Mouse (Mus musculus): ENCODE data around the gene Atp13a1.

Gene Atp13a1

DNA sequence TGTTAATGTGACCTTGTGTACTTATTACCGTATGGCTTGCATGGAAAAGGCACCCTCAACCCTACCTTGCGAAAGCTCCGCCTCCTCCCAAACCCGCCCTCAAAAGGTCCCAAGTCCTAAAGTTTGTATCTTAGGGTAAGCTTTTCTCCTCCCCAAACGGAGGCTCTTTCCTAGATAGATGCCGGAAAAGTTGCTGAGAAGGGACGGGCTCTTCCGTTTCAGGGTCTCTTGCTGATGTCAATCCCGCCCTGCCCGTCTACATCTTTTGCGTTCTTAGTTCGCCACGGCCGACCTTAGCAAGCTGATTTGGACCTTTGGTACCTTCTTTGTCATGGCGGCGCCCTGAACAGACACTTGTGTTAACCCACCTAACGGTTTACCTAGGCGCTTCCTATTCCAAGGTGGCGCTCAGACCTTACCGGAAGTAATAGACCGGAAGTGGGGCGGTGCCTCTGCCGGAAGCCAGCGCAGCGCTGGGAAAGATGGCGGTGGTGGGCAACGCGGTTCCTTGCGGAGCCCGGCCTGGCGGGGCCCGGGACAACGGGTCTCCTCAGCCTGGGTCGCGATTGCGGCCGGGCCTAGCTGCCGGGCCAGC is at the start of gene Atp13a1, which contains the start of gene Zfp866:
Atp13a1 (plus strand) TSS at position 391 of the 595 bp plus-strand sequence.
Zfp866 (minus strand) TSS at position 406 of the 595 bp plus-strand sequence.
- DNase-seq (ENCODE audit: low spot score), result peak; percentile 72

DNA sequence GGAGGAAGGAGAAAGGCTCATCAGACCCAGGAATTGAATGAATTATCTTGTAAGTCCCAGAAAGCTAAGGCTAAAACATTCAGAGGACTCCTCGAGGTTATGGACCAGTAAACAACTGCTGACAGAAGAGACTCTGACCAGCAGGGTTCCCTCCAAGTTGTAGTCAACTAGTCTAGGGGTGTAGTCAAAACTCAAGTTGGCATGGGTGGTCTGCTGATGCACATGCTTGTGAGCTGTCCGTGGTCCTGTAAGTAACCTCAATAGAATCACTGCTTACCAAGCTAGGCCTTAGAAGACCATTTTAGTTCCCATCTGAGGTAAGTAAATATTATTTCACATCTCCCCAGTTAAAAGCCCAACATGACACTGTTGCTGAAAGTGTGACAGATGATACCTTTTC is 49.7 kb upstream of the Atp13a1 start:
- DNase-seq (ENCODE audit: low spot score), result no peak

DNA sequence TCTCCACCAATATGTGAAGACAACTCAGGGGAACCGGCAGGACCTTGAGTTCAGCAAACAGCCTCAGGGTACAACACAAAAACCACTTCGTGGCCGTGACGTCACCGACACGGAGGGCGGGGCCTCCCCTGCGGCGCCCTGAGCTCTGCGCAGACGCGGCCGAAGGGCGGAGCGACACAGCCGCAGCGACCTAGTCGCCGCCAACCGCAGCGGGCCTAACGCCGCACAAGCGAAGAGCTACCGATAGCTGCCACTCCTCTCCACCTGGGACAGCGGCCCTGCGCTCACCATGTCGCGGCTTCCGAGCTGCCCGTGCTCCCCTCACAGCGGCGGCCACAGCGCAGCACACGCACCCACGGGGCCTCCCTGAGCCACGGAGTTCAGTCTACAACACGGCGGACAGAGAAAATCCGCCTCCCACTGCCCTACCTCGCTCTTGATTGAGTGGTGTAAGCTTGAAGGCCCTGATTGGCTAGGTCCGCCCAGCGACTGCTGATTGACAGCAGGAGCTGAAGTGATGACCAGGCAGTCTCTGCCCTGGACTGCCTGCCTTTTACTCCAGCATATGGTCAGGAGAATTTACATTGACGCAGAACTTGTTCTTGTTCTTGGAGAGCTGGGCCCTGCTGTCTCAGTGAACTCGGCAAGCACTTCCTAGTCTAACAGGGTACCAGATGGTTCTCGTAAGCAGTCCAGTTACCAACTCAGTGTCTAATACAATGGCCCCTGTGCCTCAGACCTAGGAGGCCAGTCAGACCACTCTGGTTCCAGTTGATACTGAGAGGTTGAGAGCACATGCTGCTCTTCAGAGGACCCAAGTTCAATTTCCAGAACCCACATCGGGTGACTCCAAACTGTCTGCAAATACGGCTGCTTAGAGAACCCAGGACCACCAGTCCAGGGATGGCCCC is 41.2 kb upstream of the Atp13a1 start, which contains the start of gene Zfp963:
Zfp963 (minus strand) TSS at position 427 of the 911 bp plus-strand sequence.
- DNase-seq (ENCODE audit: low spot score), result peak; percentile 91

DNA sequence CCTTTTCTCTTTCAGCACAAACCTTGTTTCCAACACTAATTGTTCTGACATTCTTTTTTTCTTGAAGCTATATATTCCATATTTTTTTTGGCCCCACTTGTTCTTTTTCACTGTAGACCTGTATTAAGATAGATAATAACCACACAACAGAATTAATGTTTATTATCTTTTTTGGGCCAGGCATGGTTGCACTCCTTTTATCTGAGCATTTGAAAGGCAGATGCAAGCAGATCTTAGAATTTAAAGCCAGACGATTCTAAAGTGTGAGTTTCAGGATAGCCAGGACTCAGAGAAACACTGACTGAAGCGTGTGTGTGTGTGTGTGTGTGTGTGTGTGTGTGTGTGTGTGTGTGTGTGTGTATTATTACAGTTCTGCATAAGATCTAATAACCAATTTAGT is 38.5 kb upstream of the Atp13a1 start:
- DNase-seq (ENCODE audit: low spot score), result no peak

DNA sequence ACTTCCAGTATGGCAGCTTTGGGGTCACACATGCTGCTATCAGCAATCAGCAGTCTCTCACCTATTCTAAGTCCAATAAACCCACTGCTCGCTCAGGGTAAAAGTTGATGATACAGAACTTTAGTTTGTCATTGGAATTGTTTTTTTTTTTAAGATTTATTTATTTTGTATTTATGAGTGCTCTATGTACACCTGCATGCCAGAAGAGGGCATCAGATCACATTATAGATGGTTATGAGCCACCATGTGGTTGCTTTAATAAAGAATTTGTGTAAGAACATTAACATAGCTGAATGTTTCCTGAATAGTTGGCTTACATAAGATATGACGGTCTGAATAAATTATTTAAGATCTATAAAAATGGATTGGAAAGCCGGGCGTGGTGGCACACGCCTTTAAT is 32.6 kb upstream of the Atp13a1 start:
- no peak for DNase-seq (ENCODE audit: low spot score)

DNA sequence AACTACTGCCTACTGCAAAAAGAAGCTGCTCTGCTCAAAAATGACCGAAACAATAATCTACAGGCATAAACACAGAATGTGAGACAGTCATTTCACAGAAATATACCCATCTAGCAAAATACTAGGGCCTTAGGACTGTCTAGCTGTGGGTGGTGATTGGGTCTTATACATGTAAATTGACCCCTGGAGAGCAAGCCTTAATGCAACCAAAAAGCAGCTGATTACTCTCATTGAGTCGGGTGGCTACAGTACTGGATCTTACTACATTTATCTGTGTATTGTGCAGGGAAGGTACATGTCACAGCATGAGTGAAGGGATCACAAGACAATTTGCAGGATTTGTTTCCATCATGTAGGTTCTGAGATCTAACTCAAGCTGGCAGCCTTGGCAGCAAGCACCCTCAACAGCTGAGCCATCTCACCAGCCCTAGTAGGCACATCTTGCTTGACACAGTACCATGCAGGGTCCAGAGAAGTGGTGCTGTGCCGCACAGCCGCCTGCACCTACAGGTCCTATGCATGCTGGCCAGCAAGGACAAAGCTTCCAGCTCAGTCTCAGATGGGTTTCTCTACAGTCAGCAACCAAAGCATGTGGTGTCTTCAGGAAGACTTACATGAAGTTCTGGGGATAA is 29.0 kb upstream of the Atp13a1 start:
- no peak for DNase-seq (ENCODE audit: low spot score)

DNA sequence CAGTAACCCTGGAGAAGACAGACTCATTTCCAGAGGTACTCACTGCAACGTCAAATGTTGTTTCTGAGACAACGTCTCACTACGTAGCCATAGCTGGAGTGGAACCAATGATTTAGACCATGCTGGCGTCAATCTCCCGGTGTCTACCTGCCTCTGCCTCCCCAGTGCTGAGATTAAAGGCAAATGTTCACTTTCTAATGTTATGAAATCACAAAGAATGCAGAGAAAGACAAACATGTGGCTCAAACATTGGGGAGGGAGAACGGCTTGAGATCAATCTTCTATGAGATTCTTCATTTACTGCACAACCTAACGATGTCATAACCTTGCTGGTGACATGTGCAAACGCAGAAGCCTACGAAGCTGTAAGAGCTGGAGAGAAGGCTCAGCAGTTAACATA is 19.7 kb upstream of the Atp13a1 start:
- DNase-seq (ENCODE audit: low spot score), result no peak

DNA sequence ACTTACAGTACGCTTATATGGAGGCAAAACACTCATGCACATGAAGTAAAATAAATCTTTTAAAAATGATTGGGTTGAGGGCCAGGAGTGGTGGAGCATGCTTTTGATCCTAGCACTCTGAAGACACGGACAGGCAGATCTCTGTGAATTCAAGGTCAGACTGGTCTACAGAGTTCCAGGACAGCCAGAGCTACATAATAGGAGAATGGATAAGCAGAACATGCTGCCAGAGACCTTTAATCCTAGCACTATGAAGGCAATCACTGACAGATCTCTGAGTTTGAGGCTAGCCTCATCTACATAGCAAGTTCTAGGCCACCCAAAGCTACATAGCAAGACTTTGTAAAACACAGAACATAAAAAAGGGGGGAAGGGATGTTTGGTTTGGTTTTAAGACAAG is 18.9 kb upstream of the Atp13a1 start:
- DNase-seq (ENCODE audit: low spot score), result no peak

DNA sequence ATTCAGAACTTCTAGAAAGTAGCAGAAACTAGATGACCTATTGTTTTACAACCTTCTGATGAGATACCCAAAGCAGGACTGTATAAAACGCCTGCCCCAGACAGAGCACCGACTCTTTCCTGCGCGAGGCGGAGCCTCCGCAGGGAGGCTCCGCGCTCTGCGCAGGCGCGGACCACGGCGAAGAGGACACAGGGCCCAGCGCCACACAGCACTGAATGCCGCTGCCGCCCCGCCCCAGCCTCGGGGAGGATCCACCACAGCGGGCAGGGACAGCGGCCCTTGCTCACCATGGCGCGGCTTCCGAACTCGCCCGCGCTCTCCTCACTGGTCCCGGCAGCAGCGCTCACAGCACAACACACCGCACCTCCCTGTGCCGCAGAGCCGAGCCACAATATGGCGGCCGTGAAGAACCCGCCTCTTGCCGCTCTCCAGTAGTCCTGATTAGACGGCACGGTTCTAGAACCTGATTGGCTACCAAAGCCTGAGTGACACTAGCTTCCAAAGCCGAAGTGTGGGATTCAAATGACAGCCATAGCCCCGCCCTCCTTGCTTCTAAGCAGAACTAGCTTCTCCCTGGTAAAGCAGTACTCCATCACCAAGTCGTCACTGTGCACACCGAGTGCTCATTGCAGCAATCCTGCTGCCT is 16.3 kb upstream of the Atp13a1 start, which contains the start of gene Gm20422:
Gm20422 (minus strand) TSS at position 384 of the 646 bp plus-strand sequence.
- peak; percentile 91 for DNase-seq (ENCODE audit: low spot score)

DNA sequence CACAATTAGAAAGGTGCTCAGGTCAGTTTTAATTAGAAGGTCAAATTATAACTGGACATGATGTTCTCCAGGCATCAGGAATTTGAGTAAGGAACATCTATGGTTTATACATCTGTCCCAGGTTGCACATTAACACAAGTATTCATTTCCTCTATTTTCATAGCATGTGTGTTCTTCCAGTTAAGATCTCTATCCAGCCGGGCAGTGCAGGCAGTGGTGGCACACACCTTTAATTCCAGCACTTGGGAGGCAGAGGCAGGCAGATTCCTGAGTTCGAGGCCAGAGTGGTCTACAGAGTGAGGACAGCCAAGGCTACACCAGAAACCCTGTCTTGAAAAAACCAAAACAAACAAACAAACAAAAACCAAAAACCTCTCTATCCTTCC is 15.8 kb upstream of the Atp13a1 start:
- no peak for DNase-seq (ENCODE audit: low spot score)

DNA sequence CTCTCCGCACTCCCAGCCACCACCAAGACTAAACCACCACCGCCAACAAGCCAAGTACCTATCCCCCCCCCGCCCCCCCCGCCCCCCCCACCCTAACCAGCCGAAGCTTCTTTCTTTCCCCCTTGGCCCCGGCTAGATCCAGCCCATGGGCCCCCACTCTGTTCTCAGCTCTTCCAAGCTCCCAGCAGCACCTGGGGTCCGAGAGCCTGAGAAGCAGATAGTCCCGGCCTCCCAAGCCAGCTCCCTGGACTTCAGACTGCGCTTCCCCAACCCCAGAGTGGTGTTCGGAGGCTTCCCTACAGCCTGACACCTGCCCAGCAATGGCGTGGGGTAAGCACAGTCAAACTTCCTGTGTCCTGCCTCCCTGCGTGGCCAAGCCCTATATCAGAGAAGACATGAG is 13.9 kb upstream of the Atp13a1 start:
- DNase-seq (ENCODE audit: low spot score), result no peak

DNA sequence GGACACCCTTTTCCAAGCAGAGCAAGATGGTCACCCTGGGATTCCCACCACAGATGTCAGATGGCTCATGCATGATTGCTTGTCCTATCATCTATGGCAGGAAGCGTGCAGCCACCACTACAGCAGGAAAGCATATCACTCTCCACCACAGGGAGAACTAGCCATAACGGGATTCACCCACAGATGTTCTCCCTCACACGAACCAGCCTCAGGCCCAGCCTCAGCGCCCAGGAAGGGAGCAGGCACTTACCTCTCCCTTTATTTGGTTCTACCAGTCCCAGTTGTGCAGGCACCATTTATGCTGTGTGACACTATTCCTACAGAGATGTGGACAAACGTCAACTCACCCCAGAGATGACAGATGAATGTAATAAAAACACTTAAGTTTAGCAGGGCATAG is 1.9 kb upstream of the Atp13a1 start:
- no peak for DNase-seq (ENCODE audit: low spot score)

DNA sequence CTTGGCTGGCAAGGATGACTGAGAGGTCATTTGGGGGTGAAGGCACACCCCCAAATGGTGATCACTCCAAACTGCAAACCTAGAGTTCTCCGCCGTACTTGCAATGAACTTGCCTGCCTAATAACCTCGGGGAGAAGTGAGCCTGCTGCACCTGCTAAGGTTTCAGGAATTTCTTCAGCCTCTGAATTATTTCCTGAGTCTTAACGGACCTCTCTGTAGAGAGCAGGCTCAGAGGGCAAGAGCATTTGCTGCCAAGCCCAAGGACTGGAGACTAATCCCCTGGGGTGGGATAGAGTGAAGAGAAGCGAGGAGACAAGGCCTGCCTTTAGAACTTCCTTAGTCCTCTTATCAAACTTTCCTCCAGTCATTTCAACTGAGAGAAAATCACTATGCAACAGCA is 1.2 kb upstream of the Atp13a1 start:
- DNase-seq (ENCODE audit: low spot score), result no peak

DNA sequence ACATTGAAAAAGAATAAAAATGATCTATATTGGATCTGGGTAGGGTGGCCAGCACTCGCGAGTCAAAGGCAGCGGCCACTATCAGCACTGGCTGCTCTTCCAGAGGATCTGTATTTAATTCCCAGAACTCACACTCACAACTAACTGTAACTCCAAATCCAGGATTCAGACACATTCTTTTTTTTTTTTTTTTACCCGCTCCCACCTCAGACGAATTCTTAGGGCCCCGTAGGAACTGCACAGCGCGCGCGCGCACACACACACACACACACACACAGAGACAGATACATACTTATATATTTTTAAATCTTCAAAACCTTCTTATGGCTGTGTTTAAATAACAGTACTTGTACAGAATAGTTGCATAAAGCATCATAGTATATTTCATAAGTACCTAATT is 599 bp upstream of the Atp13a1 start:
- DNase-seq (ENCODE audit: low spot score), result no peak

DNA sequence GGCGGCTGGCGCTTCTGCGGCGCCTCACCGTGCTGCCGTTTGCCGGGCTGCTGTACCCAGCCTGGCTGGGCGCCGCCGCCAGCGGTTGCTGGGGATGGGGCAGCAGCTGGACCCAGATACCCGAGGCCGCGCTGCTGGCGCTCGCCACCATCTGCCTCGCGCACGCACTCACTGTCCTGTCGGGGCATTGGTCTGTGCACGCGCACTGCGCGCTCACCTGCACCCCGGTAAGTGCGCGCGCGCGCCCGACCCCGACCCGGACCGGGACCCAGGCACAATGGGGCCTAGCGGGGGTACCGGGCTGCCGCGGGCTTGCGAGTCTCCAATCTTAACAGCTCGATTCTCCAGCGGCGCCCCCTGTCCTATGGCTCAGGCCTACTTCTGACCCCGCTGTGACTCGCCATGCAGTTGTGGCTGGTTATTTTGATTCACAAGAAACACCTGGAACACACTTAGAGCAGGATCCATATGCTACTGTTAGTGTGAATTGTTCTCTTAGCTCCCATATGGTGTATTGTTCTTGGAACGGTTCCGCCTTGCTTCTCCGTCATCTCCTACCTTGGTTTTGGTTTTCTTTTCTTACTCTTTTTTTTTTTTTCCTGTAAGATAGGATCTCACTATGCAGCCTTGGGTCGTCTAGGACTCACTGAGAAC is 579 bp downstream of the Atp13a1 start:
- no peak for DNase-seq (ENCODE audit: low spot score)

DNA sequence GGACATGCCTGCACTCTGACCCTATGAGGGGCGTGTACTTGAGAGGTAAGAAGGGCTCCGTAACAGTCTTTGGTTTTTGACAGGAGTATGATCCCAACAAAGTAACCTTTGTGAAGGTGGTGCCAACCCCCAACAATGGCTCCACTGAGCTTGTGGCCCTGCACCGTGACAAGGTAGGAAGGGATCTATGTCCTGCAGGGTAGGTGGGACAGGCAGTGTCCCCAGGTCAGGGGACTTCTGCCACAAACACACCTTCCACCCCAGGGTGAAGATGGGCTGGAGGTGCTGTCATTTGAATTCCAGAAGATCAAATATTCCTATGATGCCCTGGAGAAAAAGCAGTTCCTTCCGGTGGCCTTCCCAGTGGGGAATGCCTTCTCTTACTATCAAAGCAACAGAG is 2.7 kb downstream of the Atp13a1 start:
- no peak for DNase-seq (ENCODE audit: low spot score)

DNA sequence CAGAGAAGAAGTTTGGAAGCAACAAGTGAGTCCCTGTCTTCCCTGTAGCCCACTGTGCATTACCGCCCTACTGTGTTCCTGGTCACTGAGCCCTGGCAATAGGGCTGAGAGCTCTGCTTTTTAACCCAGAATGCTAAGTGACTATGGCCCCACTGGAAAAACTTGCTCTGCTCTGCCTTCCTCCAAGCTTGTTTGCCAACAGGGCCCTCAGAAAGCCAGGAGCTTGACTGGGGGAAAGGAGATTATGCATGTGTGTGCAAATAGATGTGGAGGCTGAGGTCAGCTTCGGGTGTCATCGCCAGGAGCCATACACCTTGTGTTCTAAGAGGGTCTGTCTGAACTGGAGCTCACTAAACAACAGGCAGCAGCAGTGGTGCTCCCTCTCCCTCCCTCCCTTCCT is 3.1 kb downstream of the Atp13a1 start:
- no peak for DNase-seq (ENCODE audit: low spot score)

DNA sequence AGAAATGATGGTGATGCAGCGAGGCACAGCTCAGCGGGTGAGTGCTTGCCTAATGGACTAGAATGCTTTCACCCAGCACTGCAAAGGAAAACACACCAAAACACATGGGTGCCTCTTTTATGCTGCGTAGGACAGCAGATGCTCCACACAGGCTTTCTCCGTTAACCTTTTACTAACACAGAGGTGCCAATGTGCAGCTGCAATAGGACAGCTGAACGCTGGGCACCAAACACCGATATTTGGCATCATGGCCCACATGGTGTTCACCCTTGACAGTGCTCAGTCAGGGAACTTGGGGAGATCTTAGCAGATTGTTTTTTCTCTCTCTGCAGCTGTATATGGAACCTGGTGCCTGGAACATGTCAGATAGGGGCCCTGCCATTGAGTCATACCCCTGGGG is 3.9 kb downstream of the Atp13a1 start:
- no peak for DNase-seq (ENCODE audit: low spot score)

DNA sequence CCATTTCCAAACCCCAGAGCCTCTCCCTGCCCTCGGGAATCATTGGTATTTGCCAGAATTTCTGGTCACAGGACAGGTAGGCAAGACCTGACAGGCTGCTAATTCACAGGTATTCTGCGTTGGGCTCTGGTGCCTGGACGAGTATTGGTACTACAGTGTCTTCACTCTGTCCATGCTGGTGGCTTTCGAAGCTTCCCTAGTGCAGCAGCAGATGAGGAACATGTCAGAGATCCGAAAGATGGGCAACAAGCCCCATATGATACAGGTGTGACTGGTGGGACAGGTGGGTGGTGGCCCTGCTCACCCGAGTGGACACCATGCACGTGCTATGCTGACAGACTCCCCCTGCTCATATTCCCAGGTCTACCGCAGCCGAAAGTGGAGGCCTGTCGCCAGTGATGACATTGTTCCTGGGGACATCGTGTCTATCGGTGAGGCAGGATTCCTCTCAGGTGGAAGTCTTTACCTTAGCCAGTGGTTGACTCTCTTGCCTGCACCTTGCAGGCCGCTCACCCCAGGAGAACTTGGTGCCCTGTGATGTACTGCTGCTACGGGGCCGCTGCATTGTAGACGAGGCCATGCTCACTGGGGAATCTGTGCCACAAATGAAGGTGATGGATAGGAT is 5.9 kb downstream of the Atp13a1 start:
- DNase-seq (ENCODE audit: low spot score), result no peak

DNA sequence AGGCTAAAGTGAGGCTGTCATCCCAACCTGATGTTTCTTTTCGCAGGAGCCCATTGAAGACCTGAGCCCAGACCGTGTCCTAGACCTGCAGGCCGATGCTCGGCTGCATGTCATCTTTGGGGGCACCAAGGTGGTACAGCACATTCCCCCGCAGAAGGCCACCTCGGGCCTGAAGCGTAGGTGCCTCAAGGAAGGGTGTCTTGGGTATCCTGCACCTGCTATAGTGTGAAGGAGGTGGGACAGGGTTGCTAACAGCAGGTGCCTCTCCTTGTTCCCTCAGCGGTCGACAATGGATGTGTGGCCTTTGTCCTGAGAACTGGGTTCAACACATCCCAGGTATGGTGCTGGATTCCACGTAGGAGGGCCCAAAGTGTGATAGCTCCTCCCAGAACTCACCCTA is 6.7 kb downstream of the Atp13a1 start:
- DNase-seq (ENCODE audit: low spot score), result no peak

DNA sequence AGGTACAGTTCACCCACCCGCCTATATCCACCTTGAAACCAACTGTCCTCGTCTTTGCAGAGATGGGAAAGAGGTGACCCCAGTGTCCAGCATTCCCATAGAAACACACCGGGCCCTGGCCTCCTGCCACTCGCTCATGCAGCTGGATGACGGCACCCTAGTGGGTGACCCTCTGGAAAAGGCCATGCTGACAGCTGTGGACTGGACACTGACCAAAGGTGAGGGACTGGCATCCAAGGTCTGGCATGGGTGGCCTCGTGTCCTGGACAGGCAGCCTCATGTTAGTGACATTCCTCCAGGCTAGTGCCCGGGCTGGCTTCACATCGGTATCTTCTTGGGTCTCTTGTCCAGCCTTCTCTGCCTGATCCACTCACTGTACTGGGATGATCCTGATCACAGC is 8.3 kb downstream of the Atp13a1 start:
- no peak for DNase-seq (ENCODE audit: low spot score)
